Mouse (Mus musculus): ENCODE results near the gene Hscb. TPM values are rescaled to one million over a fixed set of nuclear protein-coding genes. Genes with fewer than 3 reads are reported as not detected.

The Hscb gene
- polyA plus RNA-seq, 1 experiment from 2014 or later: 41.5 TPM

DNA sequence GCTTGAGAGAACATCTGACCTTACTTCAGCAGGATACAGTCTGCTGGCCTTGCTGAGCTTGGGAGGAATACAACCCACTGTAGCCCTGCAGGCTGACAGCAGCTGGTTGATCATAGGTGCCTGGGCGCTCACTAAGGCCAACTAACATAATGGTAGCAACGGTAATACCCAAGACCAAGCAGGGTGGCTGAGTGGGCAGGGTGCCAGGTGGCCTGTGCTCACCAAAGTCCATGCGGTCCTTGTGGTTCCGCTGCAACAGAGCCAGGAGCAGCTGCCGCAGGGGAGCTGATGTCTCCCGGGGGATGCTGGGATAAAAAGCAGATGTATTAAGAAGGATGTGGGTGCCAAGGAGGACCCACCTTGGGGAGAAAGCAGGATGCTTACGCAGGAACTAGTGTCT lies 45.2 kb downstream of the Hscb start:
- Histone ChIP-seq H3K9me3 (ENCODE audit: low read length) (no peaks in the 10 kb centered on the region), H3K27me3 (ENCODE audit: insufficient read depth, low read length) (no peaks in the 10 kb centered on the region), H3K9ac (replicated peaks) (no peak overlapping the region), H3K4me3 (ENCODE audit: low read depth, low read length) (no peak overlapping the region), H3K27ac (ENCODE audit: low read depth) (no peak overlapping the region), H3K4me2 (ENCODE audit: low read depth, low read length) (no peak overlapping the region), H3K36me3 (replicated peaks; ENCODE audit: insufficient read depth, low read length) (peaks cover 93% of the 10 kb centered on the region), H3K4me1 (ENCODE audit: insufficient read depth) (peaks cover 10% of the 10 kb centered on the region)
- 94% methylated on average over 7 of the region's 7 CpGs for WGBS (ENCODE audit: insufficient replicate concordance)
- ATAC-seq (no peak), DNase-seq (no peak)
- TF ChIP-seq EP300 (IDR thresholded peaks at IDR 0.05; ENCODE audit: low read depth) (no peak), CTCF (IDR thresholded peaks at IDR 0.05; ENCODE audit: low read depth) (no peak)

DNA sequence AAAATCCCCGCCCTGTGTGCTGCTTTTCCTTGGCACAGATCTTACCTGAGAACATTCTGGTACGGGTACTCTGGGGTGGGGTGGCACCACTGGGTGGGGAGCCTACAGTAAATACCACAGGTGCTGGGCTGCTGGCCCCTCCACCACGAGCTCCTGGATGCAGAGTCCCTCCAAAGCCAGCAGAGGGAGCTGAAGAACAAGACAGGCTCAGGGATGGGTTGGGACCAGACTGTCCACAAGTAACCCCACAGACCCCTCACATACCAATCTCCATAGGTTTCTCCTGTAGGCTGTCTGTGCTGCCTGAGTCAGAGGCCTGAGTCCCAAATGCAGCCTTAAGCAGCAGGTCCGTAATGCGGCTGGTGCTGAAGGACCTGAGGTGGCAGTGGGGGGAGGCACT lies 50.9 kb downstream of the Hscb start:
- Histone ChIP-seq H3K27me3 (ENCODE audit: insufficient read depth, low read length) (no peaks in the 10 kb centered on the region), H3K4me2 (ENCODE audit: low read depth, low read length) (no peak overlapping the region), H3K36me3 (replicated peaks; ENCODE audit: insufficient read depth, low read length) (peaks cover 87% of the 10 kb centered on the region), H3K4me3 (ENCODE audit: low read depth, low read length) (no peak overlapping the region), H3K4me1 (ENCODE audit: insufficient read depth) (peaks cover 14% of the 10 kb centered on the region), H3K9me3 (ENCODE audit: low read length) (no peaks in the 10 kb centered on the region), H3K9ac (replicated peaks) (no peak overlapping the region), H3K27ac (ENCODE audit: low read depth) (0 out of 2 replicates have a peak overlapping the region, but pooled peaks have one; percentile 48)
- TF ChIP-seq EP300 (IDR thresholded peaks at IDR 0.05; ENCODE audit: low read depth) (no peak), CTCF (IDR thresholded peaks at IDR 0.05; ENCODE audit: low read depth) (peak; percentile 82)
- peak; percentile 44 for ATAC-seq
- peak; percentile 53 for DNase-seq
- 66% methylated on average over 5 of the region's 5 CpGs for WGBS (ENCODE audit: insufficient replicate concordance)

DNA sequence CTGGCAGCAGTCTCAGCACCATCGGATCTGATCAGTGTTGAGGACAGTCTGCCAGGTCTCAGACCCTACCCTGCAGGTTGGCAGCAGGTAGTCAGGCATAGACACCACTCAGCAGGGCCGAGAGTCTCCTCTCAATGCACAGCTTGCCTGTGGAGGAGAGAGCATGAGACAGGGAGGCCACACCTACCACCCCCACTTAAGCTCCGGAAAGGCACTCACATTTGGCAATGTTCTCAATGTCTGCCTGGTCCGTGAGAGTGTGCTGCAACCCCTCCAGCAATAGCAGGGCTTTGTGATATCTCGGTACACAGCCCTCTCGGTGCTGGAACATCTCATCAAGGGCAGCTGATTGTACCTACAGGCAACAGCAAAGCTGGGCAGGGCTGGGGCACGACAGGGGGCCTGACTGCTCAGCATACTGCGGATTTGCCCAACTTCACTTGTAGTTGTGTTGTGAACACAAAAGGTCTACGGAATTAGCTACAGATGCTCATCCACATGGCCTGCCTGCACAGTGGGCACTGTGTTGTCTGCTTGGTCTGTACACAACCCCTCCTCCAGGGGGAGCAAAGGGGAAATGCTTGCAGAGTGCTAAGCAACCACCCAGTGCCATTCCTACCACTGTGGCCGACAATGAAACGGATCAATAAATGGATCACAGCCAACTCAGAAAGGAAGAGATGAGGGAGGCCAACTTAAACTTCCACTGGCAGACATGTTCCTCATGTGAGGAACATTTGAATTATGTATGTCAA lies 53.3 kb downstream of the Hscb start:
- TF ChIP-seq EP300 (IDR thresholded peaks at IDR 0.05; ENCODE audit: low read depth) (no peak), CTCF (IDR thresholded peaks at IDR 0.05; ENCODE audit: low read depth) (peak; percentile 65)
- WGBS (ENCODE audit: insufficient replicate concordance): 65% methylated on average over 11 of the region's 11 CpGs
- ATAC-seq (peak; percentile 66), DNase-seq (peak; percentile 61)
- no peak overlapping the region for H3K4me2 ChIP-seq (ENCODE audit: low read depth, low read length)
- no peaks in the 10 kb centered on the region for H3K27me3 ChIP-seq (ENCODE audit: insufficient read depth, low read length)
- peaks cover 63% of the 10 kb centered on the region for H3K36me3 ChIP-seq (replicated peaks; ENCODE audit: insufficient read depth, low read length)
- no peaks in the 10 kb centered on the region for H3K9me3 ChIP-seq (ENCODE audit: low read length)
- H3K4me3 ChIP-seq (ENCODE audit: low read depth, low read length): no peak overlapping the region
- H3K9ac ChIP-seq (replicated peaks): no peak overlapping the region
- peaks cover 21% of the 10 kb centered on the region for H3K4me1 ChIP-seq (ENCODE audit: insufficient read depth)
- no peak overlapping the region for H3K27ac ChIP-seq (ENCODE audit: low read depth)

DNA sequence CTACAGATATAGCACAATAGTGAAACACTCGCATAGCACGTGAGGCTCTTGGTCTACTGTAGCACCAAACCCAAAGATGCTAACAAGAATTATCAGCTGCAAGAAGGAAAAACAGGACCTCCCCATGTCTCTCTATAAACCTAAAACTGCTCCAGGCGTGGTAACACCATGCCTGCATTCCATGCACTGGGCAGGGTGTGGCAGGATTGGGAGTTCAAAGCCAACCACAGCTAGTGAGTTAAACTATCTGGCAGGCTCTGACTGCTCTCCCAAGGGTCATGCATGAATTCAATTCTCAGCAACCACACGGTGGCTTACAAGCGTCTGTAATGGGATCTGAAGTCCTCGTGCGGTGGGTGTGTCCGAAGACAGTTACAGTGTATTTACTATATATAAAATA lies 56.4 kb downstream of the Hscb start:
- Histone ChIP-seq H3K9me3 (ENCODE audit: low read length) (no peaks in the 10 kb centered on the region), H3K9ac (replicated peaks) (no peak overlapping the region), H3K4me3 (ENCODE audit: low read depth, low read length) (no peak overlapping the region), H3K27ac (ENCODE audit: low read depth) (no peak overlapping the region), H3K36me3 (replicated peaks; ENCODE audit: insufficient read depth, low read length) (peaks cover 37% of the 10 kb centered on the region), H3K4me1 (ENCODE audit: insufficient read depth) (peaks cover 39% of the 10 kb centered on the region), H3K4me2 (ENCODE audit: low read depth, low read length) (no peak overlapping the region), H3K27me3 (ENCODE audit: insufficient read depth, low read length) (no peaks in the 10 kb centered on the region)
- no peak for TF ChIP-seq CTCF (IDR thresholded peaks at IDR 0.05; ENCODE audit: low read depth)
- TF ChIP-seq EP300 (IDR thresholded peaks at IDR 0.05; ENCODE audit: low read depth): no peak
- 73% methylated on average over 8 of the region's 8 CpGs for WGBS (ENCODE audit: insufficient replicate concordance)
- no peak for ATAC-seq
- DNase-seq: no peak

DNA sequence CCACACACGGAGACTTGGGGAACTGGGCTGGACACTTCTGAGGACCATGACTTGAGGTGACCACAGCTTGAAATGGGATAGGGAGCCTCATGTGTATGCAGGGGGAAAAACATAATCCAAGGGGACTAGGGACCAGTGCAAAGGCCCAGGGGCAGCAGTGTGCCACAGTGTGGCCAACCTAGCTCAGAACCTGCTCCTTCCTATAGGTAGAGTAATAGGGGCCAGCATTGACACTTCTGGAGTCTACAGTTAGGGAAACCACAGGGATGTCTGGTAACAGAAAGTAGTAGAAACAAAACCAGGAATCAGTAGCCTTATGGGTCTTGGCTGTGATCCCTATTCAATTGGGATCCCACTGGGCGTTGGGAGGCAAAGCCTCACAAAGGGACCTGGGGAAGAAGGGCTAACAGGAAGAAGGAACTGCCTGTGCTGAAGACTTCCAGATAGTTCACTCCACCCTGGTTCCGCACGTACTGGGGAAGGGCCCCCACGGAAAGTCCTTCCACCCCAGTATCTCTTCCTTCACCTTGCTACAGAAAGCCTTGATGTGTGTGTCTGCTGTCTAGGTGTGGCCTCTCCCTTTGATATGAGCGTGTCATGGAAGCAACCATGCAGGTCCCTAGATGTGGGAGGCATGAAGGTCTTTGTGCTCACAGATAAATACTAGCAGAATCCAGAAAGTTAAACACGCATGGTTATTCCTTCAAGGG lies 57.9 kb downstream of the Hscb start:
- Histone ChIP-seq H3K36me3 (replicated peaks; ENCODE audit: insufficient read depth, low read length) (peaks cover 32% of the 10 kb centered on the region), H3K4me2 (ENCODE audit: low read depth, low read length) (peak overlapping the region; percentile 39), H3K27me3 (ENCODE audit: insufficient read depth, low read length) (no peaks in the 10 kb centered on the region), H3K4me3 (ENCODE audit: low read depth, low read length) (no peak overlapping the region), H3K4me1 (ENCODE audit: insufficient read depth) (peaks cover 28% of the 10 kb centered on the region), H3K9ac (replicated peaks) (0 out of 2 replicates have a peak overlapping the region, but pooled peaks have one; percentile 9), H3K9me3 (ENCODE audit: low read length) (no peaks in the 10 kb centered on the region), H3K27ac (ENCODE audit: low read depth) (peak overlapping the region; percentile 79)
- peak; percentile 45 for DNase-seq
- 46% methylated on average over 7 of the region's 7 CpGs for WGBS (ENCODE audit: insufficient replicate concordance)
- TF ChIP-seq CTCF (IDR thresholded peaks at IDR 0.05; ENCODE audit: low read depth) (no peak), EP300 (IDR thresholded peaks at IDR 0.05; ENCODE audit: low read depth) (peak; percentile 55; the same call in 1 of the 2 replicates)
- peak; percentile 66 for ATAC-seq

DNA sequence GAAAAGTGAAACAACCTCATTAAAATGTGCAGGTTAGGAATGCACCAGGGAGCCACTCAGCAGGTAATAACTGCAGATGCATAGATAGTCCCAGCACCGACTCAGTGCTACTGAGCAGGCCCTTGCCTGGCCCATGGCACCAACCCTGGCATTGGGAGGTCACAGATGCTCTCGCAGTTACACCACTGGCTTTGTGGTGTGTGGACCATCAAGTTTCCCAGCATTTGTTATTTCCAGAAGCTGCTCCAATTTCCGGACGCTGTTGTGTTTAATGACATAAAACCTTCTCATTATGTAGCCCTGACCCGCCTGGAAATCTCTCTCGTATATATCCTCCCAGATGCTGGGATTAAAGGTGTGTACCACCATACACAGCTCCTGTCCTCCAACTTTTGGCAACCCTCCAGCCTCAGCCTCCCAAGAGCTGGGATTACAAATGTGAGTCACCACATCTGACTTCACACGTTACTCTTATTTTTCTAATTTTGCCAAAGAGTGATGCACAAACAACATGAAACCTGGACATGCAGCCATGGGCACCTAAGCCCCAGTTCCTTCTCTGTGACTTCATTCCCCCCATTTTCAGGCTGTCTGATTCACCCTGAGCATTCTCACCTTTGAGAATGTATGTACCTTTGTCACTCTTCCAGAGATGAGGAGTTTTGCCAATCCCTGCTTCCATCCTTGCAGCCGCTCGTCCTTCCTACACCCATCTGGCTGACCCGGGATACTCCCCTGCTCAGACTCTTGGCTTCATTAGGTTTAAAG lies 58.6 kb downstream of the Hscb start:
- 62% methylated on average over 10 of the region's 10 CpGs for WGBS (ENCODE audit: insufficient replicate concordance)
- TF ChIP-seq CTCF (IDR thresholded peaks at IDR 0.05; ENCODE audit: low read depth): no peak
- no peak for TF ChIP-seq EP300 (IDR thresholded peaks at IDR 0.05; ENCODE audit: low read depth)
- peak; percentile 33 for ATAC-seq

More for the DNA sequence above, 58.6 kb downstream of the Hscb start:
- Histone ChIP-seq H3K4me1 (ENCODE audit: insufficient read depth) (peaks cover 25% of the 10 kb centered on the region), H3K27me3 (ENCODE audit: insufficient read depth, low read length) (no peaks in the 10 kb centered on the region), H3K4me3 (ENCODE audit: low read depth, low read length) (peak overlapping the region; percentile 80), H3K9ac (replicated peaks) (peak overlapping the region; percentile 85), H3K4me2 (ENCODE audit: low read depth, low read length) (peak overlapping the region; percentile 99), H3K27ac (ENCODE audit: low read depth) (peak overlapping the region; percentile 79), H3K9me3 (ENCODE audit: low read length) (no peaks in the 10 kb centered on the region), H3K36me3 (replicated peaks; ENCODE audit: insufficient read depth, low read length) (peaks cover 31% of the 10 kb centered on the region)
- no peak for DNase-seq
